Mouse (Mus musculus) hindbrain, embryonic 11.5 days (tissue): ENCODE data around the gene Smyd5. TPM values are rescaled to one million over a fixed set of nuclear protein-coding genes. Genes with fewer than 3 reads are reported as not detected.

Experiments used
- ATAC-seq: fragments of 200-750 bp; cut with Nextera tagmentation; 2 replicates; pipeline ENCODE4 v1.8.0; 2017; ENCODE audit warnings: mild to moderate bottlenecking, moderate TSS enrichment, moderate library complexity; ENCODE audit not compliant: low FRiP score
- DNase-seq: peaks from one replicate; pipeline ENCODE4 v3.0.0-alpha.2; 2015; ENCODE audit warnings: low spot score
- H3K27ac ChIP-seq: fragments of 300-500 bp; sonication (generic); 2 replicates; pipeline ENCODE4 v1.5.1; 2014; ENCODE audit warnings: mild to moderate bottlenecking, low read depth, low read length
- H3K27me3 ChIP-seq: fragments of 300-500 bp; sonication (generic); 2 replicates; pipeline ENCODE4 v1.6.1; 2014; ENCODE audit warnings: mild to moderate bottlenecking, low read length, moderate library complexity, mixed read lengths; ENCODE audit not compliant: control insufficient read depth, insufficient read depth
- H3K36me3 ChIP-seq: fragments of 300-500 bp; sonication (generic); 2 replicates; pipeline ENCODE4 v1.6.1; 2014; ENCODE audit warnings: mild to moderate bottlenecking, low read length, moderate library complexity, mixed read lengths; ENCODE audit not compliant: control insufficient read depth, insufficient read depth
- H3K4me1 ChIP-seq: fragments of 300-500 bp; sonication (generic); replicated peaks from 2 replicates; pipeline ENCODE4 v1.6.1; 2014; ENCODE audit warnings: low read length, mixed read lengths; ENCODE audit not compliant: control insufficient read depth, insufficient read depth
- H3K4me2 ChIP-seq: fragments of 300-500 bp; sonication (generic); replicated peaks from 2 replicates; pipeline ENCODE4 v1.6.1; 2014; ENCODE audit warnings: mild to moderate bottlenecking, low read depth, low read length
- H3K4me3 ChIP-seq: fragments of 300-500 bp; sonication (generic); 2 replicates; pipeline ENCODE4 v1.5.1; 2014; ENCODE audit warnings: low read depth, low read length
- H3K9ac ChIP-seq: fragments of 300-500 bp; sonication (generic); 2 replicates; pipeline ENCODE4 v1.6.1; 2014; ENCODE audit warnings: low read depth, low read length
- H3K9me3 ChIP-seq: fragments of 300-500 bp; sonication (generic); 2 replicates; pipeline ENCODE4 v1.6.1; 2016; ENCODE audit warnings: low read length; ENCODE audit not compliant: control insufficient read depth
- WGBS: fragments of 180-500 bp; shearing (Covaris S2); extraction: QIAGEN DNeasy Blood & Tissue Kit; methylation state at CpG from one replicate; pipeline ENCODE4 v1.1.7; 2014; 5-methylcytosine and 5-hydroxymethylcytosine counted together
- polyA plus RNA-seq: library from polyadenylated mRNA; unstranded; fragments of >200 nt; fragmentation: Nextera tagmentation; extraction: Ambion mirVana; gene quantifications from 2 replicates; pipeline ENCODE4 v1.2.1, GENCODE M21; 2014

Gene Smyd5
- polyA plus RNA-seq, 1 experiment from 2014 or later: 53.1 TPM

DNA sequence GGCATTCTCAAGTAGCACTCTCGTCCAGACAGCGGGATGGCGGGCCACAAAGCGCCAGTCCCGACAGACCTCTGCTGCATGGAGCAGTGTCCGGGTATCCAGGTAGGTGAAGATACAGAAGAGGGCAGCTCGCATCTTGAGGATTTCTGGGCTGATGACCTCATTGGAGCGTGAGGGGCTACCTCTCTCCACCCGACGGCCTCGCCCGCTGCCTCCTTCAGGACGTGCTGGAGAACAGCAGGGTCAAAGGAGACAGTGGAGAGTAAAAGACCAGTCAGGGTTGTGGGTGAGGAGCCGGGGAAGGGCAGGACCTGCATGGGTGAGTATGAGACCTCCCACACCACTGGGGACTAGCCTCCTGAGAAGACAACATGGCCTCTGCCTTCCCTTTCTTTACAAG, 46.6 kb downstream of the Smyd5 start:
- ATAC-seq (no peak), DNase-seq (no peak)
- peaks cover 12% of the 10 kb centered on the region for H3K27me3 ChIP-seq
- no peaks in the 10 kb centered on the region for H3K4me1 ChIP-seq
- H3K27ac ChIP-seq: no peak overlapping the region
- no peak overlapping the region for H3K4me2 ChIP-seq
- 41% methylated on average over 14 of the region's 14 CpGs for WGBS
- no peaks in the 10 kb centered on the region for H3K36me3 ChIP-seq
- no peak overlapping the region for H3K9ac ChIP-seq
- no peaks in the 10 kb centered on the region for H3K9me3 ChIP-seq
- no peak overlapping the region for H3K4me3 ChIP-seq

DNA sequence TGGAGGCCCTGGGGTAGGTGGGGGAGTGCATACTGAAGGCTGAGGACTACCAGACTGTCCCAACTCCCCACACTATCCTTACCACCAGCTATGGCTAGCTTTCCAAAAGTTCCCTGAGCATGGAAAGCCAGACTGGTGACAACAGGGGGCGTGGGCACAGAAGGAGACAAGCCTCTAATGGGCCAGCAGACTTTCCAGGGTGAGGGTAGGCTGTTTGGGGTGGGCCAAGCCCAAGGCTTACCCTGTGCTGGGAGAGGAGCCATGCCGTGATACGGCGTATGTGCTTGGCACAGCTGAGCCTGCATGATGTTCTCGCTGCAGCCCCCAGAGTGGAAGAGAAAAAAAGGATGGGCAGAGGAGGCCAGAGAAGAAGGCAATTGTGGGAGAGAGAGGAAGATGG, 48.2 kb downstream of the Smyd5 start:
- Histone ChIP-seq H3K27ac (no peak overlapping the region), H3K36me3 (no peaks in the 10 kb centered on the region), H3K9me3 (no peaks in the 10 kb centered on the region), H3K4me2 (no peak overlapping the region), H3K27me3 (peaks cover 28% of the 10 kb centered on the region), H3K4me3 (no peak overlapping the region), H3K9ac (no peak overlapping the region), H3K4me1 (peaks cover 6% of the 10 kb centered on the region; the same call in 1 of the 2 replicates)
- 83% methylated on average over 5 of the region's 5 CpGs for WGBS
- ATAC-seq (no peak), DNase-seq (no peak)

DNA sequence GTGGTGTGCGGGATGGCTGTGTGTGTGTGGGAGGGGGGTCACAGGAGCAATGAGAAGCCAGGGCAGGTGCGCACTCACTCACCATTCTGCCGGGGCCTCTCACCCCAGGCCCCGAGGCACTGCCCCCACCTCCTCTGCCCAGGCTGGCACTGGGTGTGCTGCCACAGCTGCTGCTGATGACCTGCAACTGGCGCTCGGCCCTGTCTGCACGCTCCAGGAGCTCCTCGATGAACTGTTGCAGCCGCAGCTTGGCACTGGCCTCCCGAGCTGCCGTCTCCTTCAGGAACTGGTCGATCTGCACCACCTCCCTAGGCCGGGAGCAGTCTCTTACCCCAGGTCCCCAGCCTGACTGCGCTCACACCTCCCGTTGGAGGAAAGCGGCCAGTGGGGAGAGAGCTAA, 48.9 kb downstream of the Smyd5 start:
- DNase-seq (no peak), ATAC-seq (no peak)
- Histone ChIP-seq H3K27ac (no peak overlapping the region), H3K9ac (no peak overlapping the region), H3K4me3 (no peak overlapping the region), H3K36me3 (no peaks in the 10 kb centered on the region), H3K4me2 (no peak overlapping the region), H3K4me1 (peaks cover 6% of the 10 kb centered on the region; the same call in 1 of the 2 replicates), H3K9me3 (no peaks in the 10 kb centered on the region), H3K27me3 (peaks cover 35% of the 10 kb centered on the region)
- WGBS: 73% methylated on average over 16 of the region's 16 CpGs

DNA sequence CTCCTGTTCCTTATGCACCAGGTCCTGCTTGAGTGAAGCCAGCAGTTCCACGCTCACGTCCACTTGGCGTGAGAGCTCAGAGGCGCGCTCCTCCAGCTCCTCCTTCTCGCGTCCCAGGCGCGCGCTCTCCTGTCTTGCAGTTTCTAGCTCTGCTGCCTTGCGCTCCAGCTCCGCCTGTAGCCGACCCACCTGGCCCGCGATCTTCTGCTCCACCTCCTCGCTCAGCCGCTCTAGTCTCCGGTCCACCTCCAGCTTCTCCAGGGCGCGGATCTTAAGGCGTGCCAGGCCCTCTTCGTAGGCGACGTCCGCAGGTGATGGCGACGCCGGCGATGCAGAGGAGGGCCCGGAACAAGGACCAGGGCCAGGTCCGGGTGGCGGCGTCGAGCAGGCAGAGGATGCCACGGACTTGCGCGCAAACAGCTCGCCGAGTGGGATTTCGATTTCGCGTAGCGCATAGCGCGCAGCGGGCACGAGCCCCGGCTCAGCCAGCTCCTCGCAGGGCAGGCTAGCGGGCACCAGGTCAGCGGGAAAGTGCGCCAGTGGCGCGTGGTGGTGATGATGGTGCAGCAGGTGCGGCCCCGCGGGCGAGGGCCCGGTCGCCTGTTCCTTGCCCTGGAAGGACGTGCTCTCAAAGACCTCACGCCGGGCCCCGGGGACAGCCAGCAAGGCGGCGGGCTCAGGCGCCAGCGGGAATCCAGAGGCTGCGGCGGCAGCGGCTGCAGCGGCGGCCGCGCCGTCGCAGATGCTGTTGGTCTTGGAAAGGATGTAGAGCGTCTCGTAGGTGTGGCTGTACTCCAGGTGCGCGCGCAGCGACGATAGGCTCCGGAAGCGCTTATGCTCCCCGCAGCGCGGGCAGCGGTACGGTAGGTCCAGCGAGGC, 52.3 kb downstream of the Smyd5 start:
- Histone ChIP-seq H3K4me1 (peaks cover 6% of the 10 kb centered on the region; the same call in 1 of the 2 replicates), H3K9ac (no peak overlapping the region), H3K36me3 (no peaks in the 10 kb centered on the region), H3K27me3 (peaks cover 41% of the 10 kb centered on the region), H3K4me2 (peak overlapping the region; percentile 44), H3K27ac (no peak overlapping the region), H3K9me3 (no peaks in the 10 kb centered on the region), H3K4me3 (peak overlapping the region; percentile 27)
- DNase-seq (peak; percentile 44), ATAC-seq (no peak)
- 3% methylated on average over 80 of the region's 92 CpGs for WGBS

DNA sequence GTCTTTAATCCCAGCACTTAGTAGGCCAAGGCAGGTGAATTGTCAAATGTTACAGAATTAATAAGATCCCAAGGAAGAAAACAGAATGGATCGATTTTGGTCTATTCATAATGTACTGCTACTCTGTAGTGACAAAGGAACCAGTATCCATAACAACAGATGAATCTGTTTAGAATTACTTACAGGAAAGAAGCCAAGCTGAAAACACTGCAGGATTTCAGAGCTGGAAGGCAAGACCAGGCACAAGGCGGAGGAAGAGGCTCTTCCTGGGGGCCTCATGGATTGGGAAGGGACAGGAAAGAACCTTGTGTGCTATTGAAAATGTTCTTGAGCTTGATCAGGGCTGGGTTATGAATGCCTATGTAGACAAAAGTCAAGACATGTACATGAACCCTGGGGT, 53.9 kb downstream of the Smyd5 start:
- no peaks in the 10 kb centered on the region for H3K9me3 ChIP-seq
- WGBS: 89% methylated on average over 2 of the region's 2 CpGs

DNA sequence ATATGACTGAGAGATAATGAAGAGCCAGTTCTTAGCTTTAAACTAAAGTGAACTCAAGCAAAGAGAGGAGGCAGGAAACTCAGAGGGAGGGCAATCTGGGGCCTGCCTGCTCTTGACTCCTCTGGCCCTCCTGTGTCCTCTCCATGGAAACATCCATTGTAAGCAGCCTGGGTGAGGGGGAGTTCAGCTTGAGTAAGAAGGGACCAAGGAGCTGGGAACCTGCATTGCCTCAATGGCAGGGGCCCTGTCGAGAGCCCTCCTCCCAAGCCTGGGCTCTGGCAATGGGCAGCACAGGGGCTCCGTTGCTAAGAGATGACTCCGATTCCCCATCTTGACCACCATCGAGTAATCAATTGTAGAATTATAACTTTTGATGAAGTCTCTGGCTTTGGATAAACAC, 56.7 kb downstream of the Smyd5 start:
- peak; percentile 6 for DNase-seq
- 35% methylated on average over 4 of the region's 4 CpGs for WGBS

More for the DNA sequence above, 53.9 kb downstream of the Smyd5 start:
- Histone ChIP-seq H3K36me3 (no peaks in the 10 kb centered on the region), H3K27ac (no peak overlapping the region), H3K4me1 (peaks cover 9% of the 10 kb centered on the region; the same call in 1 of the 2 replicates), H3K4me3 (no peak overlapping the region), H3K4me2 (no peak overlapping the region), H3K27me3 (peaks cover 41% of the 10 kb centered on the region), H3K9ac (no peak overlapping the region)
- DNase-seq (no peak), ATAC-seq (no peak)

DNA sequence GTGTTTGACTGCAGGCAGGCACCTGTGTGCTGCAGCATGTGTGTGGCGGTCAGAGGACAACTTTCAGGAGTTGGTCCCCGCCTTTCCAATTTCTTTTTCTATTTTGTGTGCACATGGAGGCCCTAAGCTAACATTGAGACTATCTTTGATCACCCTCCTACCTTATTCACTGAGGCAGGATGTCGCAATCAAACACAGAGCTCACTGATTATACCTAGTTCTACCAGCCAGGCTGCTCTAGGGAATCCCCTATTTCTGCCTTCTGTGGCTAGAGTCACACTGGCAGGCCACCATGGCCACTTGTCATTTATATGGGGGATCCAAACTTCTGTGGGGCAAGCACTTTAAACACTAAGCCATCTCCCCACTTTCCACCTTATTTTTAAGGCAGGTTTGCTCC, 57.9 kb downstream of the Smyd5 start:
- Histone ChIP-seq H3K9me3 (no peaks in the 10 kb centered on the region), H3K4me1 (peaks cover 3% of the 10 kb centered on the region; the same call in 1 of the 2 replicates), H3K27ac (no peak overlapping the region), H3K36me3 (no peaks in the 10 kb centered on the region), H3K9ac (no peak overlapping the region), H3K27me3 (peaks cover 18% of the 10 kb centered on the region), H3K4me2 (no peak overlapping the region), H3K4me3 (no peak overlapping the region)
- DNase-seq (no peak), ATAC-seq (no peak)
- 84% methylated on average over 3 of the region's 3 CpGs for WGBS

More for the DNA sequence above, 56.7 kb downstream of the Smyd5 start:
- Histone ChIP-seq H3K36me3 (no peaks in the 10 kb centered on the region), H3K27ac (no peak overlapping the region), H3K4me1 (peaks cover 9% of the 10 kb centered on the region; the same call in 1 of the 2 replicates), H3K4me2 (no peak overlapping the region), H3K9ac (no peak overlapping the region), H3K9me3 (no peaks in the 10 kb centered on the region), H3K27me3 (peaks cover 30% of the 10 kb centered on the region), H3K4me3 (no peak overlapping the region)
- no peak for ATAC-seq

DNA sequence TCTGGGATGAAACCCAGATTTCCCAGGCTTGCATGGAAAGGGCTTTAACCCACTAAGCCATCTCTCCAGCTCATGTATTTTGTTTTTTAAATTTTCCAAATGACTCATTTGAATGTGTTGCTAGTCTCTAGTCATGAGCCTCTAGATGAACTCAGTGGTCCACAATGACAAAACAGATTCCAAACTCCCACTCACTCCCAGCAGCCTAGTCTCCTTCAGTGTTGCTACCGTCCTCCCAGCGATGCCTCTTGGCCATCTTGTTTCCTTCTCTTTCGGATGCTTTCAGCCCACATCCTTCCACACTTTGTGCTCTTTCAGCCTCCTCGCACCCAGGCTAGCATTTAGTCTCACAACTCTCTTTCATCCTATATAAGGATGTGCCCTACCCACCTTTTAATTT, 58.5 kb downstream of the Smyd5 start:
- Histone ChIP-seq H3K9ac (no peak overlapping the region), H3K4me1 (peaks cover 3% of the 10 kb centered on the region; the same call in 1 of the 2 replicates), H3K27me3 (peaks cover 12% of the 10 kb centered on the region), H3K9me3 (no peaks in the 10 kb centered on the region), H3K36me3 (no peaks in the 10 kb centered on the region), H3K27ac (no peak overlapping the region), H3K4me2 (no peak overlapping the region), H3K4me3 (no peak overlapping the region)
- ATAC-seq (no peak), DNase-seq (no peak)
- WGBS: 80% methylated on average over 4 of the region's 4 CpGs

DNA sequence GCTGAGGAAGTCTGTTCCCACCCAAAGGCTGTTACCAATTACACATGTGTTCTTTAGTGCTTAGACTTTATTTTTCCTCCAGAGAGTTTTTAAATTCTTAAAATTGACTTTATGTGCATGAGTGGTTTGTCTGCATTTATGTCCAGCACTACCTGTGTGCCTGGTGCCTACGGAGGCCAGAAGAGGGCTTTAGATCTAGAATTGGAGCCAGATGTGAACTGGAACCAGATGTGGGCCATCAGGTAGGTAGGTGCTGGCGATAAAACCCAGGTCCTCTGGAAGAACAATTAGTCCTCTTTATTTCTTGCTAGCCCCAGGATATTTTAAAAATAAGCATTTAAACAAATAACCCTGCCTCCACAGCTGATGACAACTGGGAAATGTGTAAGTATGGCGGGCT, 59.8 kb downstream of the Smyd5 start:
- no peak overlapping the region for H3K9ac ChIP-seq
- WGBS: 91% methylated on average over 3 of the region's 3 CpGs
- ATAC-seq (no peak), DNase-seq (no peak)
- no peaks in the 10 kb centered on the region for H3K27me3 ChIP-seq
- peaks cover 3% of the 10 kb centered on the region; the same call in 1 of the 2 replicates for H3K4me1 ChIP-seq
- H3K9me3 ChIP-seq: no peaks in the 10 kb centered on the region
- H3K27ac ChIP-seq: no peak overlapping the region
- no peak overlapping the region for H3K4me3 ChIP-seq
- no peak overlapping the region for H3K4me2 ChIP-seq
- H3K36me3 ChIP-seq: no peaks in the 10 kb centered on the region
